Mouse (Mus musculus): ENCODE data around the gene Tenm4. TPM values are rescaled to one million over a fixed set of nuclear protein-coding genes. Genes with fewer than 3 reads are reported as not detected.
A peak's percentile ranks its signal among the peaks of the same experiment; 100 is the strongest.

The Tenm4 gene
- polyA plus RNA-seq, 1 experiment from 2014 or later, result 5.4 TPM

DNA sequence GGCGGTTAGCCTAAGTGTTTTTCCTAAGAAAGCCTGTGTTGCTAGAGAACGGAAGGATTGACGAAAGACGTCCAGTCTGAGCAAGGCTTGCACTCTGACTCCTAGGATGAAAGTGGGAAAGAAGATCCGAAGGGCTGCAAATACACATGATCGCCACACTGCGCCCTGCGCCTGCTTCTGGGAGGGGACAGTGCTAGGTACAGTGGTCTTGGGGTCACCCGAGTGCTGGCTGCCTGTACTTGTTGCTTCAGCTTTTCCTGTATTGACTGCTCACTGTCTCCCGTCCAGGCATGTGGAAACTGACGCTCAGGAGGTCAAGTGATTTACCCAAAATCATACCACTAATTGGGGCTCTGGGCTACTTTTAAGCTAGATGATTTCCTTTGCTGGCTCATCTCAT, 107.3 kb downstream of the Tenm4 start:
- H3K27me3 ChIP-seq, result no peaks in the 10 kb centered on the region
- ChIA-PET POLR2A (no interaction called here), CTCF (no interaction called here)
- in situ Hi-C loops (cut with MboI; ENCODE audit: low pct_unique_long_range_greater_than_20kb), result no loop called here
- DNase-seq (ENCODE audit: low read depth, low spot score) (no peak), ATAC-seq (no peak)
- TF ChIP-seq CTCF (IDR thresholded peaks at IDR 0.05), result no peak

DNA sequence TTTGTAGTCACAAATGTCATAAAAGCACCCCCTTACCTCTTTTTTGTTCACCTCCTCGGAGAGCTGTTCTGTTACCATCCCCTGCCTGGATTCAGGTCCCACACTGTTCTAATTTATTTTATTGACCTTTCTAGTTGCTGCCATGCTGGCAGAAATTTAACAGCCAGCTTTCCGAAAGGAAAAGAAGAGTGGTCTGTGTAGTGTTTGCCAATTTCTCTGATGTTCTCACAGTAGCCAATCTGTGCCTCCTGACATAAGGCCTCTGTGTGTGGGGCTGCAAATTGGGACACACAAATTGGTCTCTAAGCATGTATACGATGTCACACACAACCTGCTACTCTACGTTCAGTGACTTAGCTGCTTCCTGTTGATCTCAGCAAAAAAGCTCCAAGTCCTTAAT, 109.7 kb downstream of the Tenm4 start:
- POLR2A ChIA-PET, result no interaction called here
- CTCF ChIA-PET, result interaction anchor here (0.8 kb wide), 1 partner anchor 10 kb away, joined by 3 read pairs; no protein-coding TSS in a partner anchor
- DNase-seq (ENCODE audit: low read depth, low spot score) (no peak), ATAC-seq (no peak)
- no peaks in the 10 kb centered on the region for H3K27me3 ChIP-seq
- TF ChIP-seq CTCF (IDR thresholded peaks at IDR 0.05), result no peak
- in situ Hi-C loops (cut with MboI; ENCODE audit: low pct_unique_long_range_greater_than_20kb), result no loop called here

DNA sequence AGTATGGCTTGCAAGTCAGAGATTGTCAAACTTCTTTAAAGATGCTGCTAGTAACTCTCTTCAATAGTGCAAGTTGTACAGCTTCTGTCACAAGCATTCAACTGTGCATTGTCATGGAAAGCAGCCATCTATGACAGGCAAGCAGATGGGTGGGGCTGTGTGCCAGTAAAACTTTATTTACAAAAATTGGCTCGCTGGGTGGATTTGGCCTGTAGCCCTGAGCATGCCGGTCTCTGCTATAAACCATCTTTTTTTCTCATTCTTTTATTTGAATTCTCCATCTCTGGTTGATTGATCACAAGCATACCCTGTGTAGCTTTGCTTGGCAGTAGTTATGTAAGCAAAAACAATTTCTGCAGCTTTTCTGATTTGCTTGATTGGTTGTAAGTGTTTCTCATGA, 119.5 kb downstream of the Tenm4 start:
- ATAC-seq (peak; percentile 51), DNase-seq (ENCODE audit: low read depth, low spot score) (no peak)
- TF ChIP-seq CTCF (IDR thresholded peaks at IDR 0.05), result no peak
- in situ Hi-C loops (cut with MboI; ENCODE audit: low pct_unique_long_range_greater_than_20kb), result no loop called here
- ChIA-PET POLR2A (interaction anchor here (0.8 kb wide), 1 partner anchor 65 kb away, joined by 3 read pairs; no protein-coding TSS in a partner anchor), CTCF (interaction anchor here (1.0 to 1.1 kb wide), 2 partner anchors 10 to 16 kb away, joined by 3 to 4 read pairs; no protein-coding TSS in a partner anchor)
- H3K27me3 ChIP-seq, result no peaks in the 10 kb centered on the region

DNA sequence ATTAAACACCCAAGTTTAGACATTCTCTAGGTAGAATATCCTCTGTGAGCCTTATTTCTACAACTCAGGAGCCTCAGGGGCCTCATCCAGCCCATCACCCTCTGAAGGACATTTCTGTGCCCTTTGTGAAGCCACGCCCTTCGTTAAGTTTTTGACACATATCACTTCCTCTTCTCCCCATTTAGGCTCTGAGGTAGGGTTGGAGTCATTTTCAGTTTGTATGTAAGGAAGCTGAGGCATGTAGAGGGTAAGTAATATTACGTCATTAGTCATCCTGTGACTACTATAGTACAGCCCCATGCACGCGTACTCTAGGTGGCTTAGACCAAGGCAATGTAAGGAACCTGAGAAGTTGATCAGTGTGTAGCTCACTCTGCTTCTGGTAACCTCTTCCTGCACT, 124.9 kb downstream of the Tenm4 start:
- no peak for TF ChIP-seq CTCF (IDR thresholded peaks at IDR 0.05)
- H3K27me3 ChIP-seq, result no peaks in the 10 kb centered on the region
- ATAC-seq (no peak), DNase-seq (ENCODE audit: low read depth, low spot score) (no peak)
- CTCF ChIA-PET, result no interaction called here
- in situ Hi-C loops (cut with MboI; ENCODE audit: low pct_unique_long_range_greater_than_20kb), result no loop called here
- POLR2A ChIA-PET, result no interaction called here

DNA sequence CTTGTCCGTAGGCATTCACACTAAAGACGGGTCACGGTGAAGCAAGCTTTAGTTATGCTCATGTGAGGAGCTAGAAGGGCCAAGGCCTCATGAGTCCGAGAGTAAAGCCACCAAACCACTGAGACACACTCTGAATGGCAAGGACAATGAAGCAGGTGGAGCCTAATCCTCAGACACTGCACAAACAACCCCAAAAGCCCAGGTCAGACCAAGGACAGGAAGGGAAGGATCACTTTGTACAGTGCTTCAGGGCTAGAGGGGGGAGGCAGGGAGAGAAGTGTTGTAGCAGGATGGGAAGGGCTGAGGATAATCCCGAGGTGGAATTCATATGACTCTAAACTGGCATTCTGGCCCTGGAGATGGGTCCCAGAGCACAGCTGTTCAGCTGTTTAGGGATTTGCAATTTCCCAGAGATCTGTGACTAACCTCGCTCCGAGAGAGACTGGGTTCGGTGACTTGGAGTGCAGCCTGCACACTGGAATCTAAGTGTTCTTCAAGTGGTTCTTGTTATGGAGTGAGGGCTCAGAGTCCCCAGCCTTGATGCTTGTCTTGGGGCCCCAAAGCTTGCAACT, 129.9 kb downstream of the Tenm4 start:
- ChIA-PET CTCF (no interaction called here), POLR2A (no interaction called here)
- no peak for DNase-seq (ENCODE audit: low read depth, low spot score)
- no peak for TF ChIP-seq CTCF (IDR thresholded peaks at IDR 0.05)
- in situ Hi-C loops (cut with MboI; ENCODE audit: low pct_unique_long_range_greater_than_20kb), result no loop called here
- peak; percentile 42 for ATAC-seq
- no peaks in the 10 kb centered on the region for H3K27me3 ChIP-seq

DNA sequence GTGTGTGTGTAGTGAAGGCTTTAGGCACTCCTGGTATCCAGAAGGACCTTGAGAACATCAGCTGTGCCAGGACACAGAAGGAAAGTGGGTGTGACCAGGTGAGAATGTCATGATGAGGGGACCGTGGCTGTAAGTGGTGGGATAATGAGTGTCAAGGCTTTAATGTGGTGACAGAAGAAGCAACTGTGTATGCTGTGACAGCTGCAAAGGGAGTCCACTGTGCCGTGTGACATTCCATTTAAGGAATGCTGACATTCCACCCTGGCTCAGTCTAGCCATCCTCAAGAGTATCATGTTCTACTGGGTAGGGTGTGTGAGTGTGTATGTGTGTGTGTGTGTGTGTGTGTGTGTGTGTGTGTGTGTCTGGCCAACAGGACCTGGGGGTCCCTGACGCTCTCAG, 130.8 kb downstream of the Tenm4 start:
- H3K27me3 ChIP-seq, result no peaks in the 10 kb centered on the region
- ChIA-PET CTCF (no interaction called here), POLR2A (interaction anchor here (0.7 kb wide), 1 partner anchor 55 kb away, joined by 4 read pairs; no protein-coding TSS in a partner anchor)
- TF ChIP-seq CTCF (IDR thresholded peaks at IDR 0.05), result no peak
- in situ Hi-C loops (cut with MboI; ENCODE audit: low pct_unique_long_range_greater_than_20kb), result no loop called here
- ATAC-seq, result no peak
- DNase-seq (ENCODE audit: low read depth, low spot score), result no peak

DNA sequence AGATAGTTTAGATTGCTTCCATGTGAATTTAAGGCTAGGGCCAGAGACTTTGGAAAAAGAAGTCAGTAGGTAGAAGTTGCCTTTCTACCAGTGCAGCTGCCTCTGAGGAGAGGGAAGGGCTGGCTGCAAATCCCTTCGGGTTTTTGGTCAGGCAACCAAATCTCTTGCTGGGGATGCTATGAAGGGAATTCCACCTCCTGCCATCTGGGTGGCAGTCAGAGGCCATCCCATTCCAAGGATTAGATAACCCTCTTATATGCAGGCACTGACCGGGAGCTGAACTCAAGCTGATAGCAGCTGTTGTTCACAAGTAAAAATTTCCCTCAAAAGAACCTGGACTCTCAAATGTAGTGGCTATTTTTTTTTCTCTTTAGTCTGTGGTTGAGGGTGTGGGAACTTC, 132.9 kb downstream of the Tenm4 start:
- ATAC-seq (no peak), DNase-seq (ENCODE audit: low read depth, low spot score) (no peak)
- in situ Hi-C loops (cut with MboI; ENCODE audit: low pct_unique_long_range_greater_than_20kb), result no loop called here
- no peaks in the 10 kb centered on the region for H3K27me3 ChIP-seq
- ChIA-PET POLR2A (no interaction called here), CTCF (interaction anchor here (0.8 kb wide), 1 partner anchor 32 kb away, joined by 3 read pairs; no protein-coding TSS in a partner anchor)
- TF ChIP-seq CTCF (IDR thresholded peaks at IDR 0.05), result no peak

DNA sequence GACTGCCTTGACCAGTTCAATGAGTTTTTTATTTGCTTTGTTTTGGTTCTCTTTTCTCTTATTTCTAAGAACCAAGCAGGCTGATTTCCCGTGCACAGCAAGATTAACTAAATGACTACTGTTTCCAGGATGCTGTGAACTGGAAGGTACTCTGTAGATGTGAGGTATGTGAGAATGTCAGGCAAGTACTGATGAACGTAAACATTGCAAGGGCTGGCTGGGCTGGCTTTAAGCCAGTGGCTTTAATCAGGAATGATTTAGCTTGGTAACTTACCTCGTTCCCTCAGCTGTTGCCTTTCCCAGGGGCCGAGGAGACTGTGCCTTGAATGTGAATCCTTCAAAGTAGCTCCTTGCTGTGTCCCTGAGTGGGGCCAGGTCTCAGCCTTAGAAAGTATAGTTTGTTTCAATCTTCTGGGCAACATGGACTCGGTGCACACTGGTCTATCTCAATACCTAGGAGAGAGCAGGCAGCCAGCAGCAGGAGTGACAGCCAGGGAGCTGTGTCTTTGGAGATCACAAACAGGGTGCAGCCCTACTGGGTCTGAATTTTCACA, 134.4 kb downstream of the Tenm4 start:
- in situ Hi-C loops (cut with MboI; ENCODE audit: low pct_unique_long_range_greater_than_20kb), result no loop called here
- DNase-seq (ENCODE audit: low read depth, low spot score), result no peak
- ATAC-seq, result no peak
- ChIA-PET POLR2A (interaction anchor here (0.5 kb wide), 1 partner anchor 97 kb away, joined by 3 read pairs; no protein-coding TSS in a partner anchor), CTCF (interaction anchor here (1.4 kb wide), 2 partner anchors 12 to 26 kb away, joined by 3 read pairs; no protein-coding TSS in a partner anchor)
- H3K27me3 ChIP-seq, result no peaks in the 10 kb centered on the region
- no peak for TF ChIP-seq CTCF (IDR thresholded peaks at IDR 0.05)

DNA sequence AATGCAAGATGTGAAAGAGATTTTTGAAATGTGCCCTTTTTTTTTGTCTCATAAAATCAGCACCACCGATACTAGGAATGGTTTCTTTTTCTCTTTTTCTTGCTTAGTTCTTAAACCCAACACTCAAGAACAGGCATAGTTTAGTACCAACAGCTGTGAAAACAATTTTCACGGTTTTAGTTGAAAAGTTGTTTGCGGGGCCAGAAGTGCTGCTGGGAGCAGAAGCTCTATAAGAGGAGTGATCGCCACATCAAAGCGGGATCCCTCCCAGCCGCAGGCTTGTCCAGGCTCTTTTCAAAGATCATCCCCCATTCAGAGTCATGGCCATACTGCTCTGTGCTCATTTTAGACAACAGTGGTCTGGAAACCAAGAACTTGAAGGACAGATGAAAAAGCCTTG, 137.1 kb downstream of the Tenm4 start:
- no peak for DNase-seq (ENCODE audit: low read depth, low spot score)
- CTCF ChIA-PET, result no interaction called here
- in situ Hi-C loops (cut with MboI; ENCODE audit: low pct_unique_long_range_greater_than_20kb), result no loop called here
- no peaks in the 10 kb centered on the region for H3K27me3 ChIP-seq
- POLR2A ChIA-PET, result no interaction called here
- no peak for ATAC-seq
- no peak for TF ChIP-seq CTCF (IDR thresholded peaks at IDR 0.05)

DNA sequence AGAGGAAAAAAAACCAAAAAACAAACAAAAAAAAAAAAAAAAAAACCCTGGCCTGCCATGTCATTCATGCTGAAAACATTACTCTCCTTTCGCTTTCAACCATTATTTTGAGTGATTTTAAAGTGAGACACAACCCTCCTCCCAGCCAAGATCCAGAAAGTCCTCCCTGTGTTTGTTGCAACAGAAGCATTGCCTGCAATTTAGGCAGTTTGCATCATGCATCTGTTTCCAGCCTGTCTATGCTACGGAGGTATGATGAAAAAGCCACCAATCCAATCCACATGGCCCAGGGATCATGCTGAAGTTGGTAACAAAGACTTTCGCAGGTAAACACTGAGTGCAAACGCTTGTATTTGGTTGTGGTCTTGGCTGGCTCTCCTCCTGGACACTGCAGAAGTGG, 158.3 kb downstream of the Tenm4 start:
- ChIA-PET POLR2A (no interaction called here), CTCF (no interaction called here)
- no peak for DNase-seq (ENCODE audit: low read depth, low spot score)
- in situ Hi-C loops (cut with MboI; ENCODE audit: low pct_unique_long_range_greater_than_20kb), result no loop called here
- no peak for TF ChIP-seq CTCF (IDR thresholded peaks at IDR 0.05)
- no peaks in the 10 kb centered on the region for H3K27me3 ChIP-seq
- no peak for ATAC-seq

DNA sequence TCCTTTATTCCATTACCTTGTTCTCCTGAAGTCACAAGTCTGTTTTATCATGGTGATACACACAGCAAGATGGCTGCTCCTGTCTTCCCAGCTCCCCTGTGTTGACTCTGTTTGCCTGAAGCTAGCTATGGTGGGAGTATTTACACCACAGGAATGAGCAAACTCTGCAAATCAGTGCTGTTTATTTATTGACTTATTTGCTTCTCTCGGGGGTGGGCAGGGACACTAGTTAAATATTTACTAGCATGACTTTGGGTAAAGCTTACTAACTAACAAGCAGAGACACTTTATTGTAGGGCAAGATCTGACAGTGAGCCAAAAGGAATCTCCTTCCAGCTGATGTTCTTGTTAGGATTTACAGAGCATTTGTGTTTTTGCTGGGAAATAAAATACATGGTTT, 160.1 kb downstream of the Tenm4 start:
- in situ Hi-C loops (cut with MboI; ENCODE audit: low pct_unique_long_range_greater_than_20kb), result no loop called here
- CTCF ChIA-PET, result interaction anchor here (1.3 kb wide), 1 partner anchor 26 kb away, joined by 3 read pairs; no protein-coding TSS in a partner anchor
- no peak for ATAC-seq

More for the DNA sequence above, 160.1 kb downstream of the Tenm4 start:
- DNase-seq (ENCODE audit: low read depth, low spot score), result no peak
- POLR2A ChIA-PET, result no interaction called here
- H3K27me3 ChIP-seq, result no peaks in the 10 kb centered on the region
- TF ChIP-seq CTCF (IDR thresholded peaks at IDR 0.05), result no peak

All from Patski (cell line).